Mouse (Mus musculus): ENCODE measurements around the gene Itga8. TPM values are rescaled to one million over a fixed set of nuclear protein-coding genes. Genes with fewer than 3 reads are reported as not detected.

Itga8 gene
- total RNA-seq, 1 experiment: 2.5 TPM

GRCm38 (mm10) chr2:12085492-12085891, 216.2 kb downstream of the Itga8 start:
- H3K9me3 ChIP-seq (ENCODE audit: control insufficient read depth, insufficient read depth, low read depth, low read length): no peaks in the 10 kb centered on the region
- H3K27ac ChIP-seq (ENCODE audit: insufficient read depth, low read depth, low read length, poor library complexity, severe bottlenecking): no peak overlapping the region
- H3K4me3 ChIP-seq (ENCODE audit: insufficient read depth in 1 of 2, low read depth in 1 of 2, low read length in 2 of 2, poor library complexity in 1 of 2, severe bottlenecking in 1 of 2): no peak overlapping the region
- TF ChIP-seq CHD2 (IDR thresholded peaks at IDR 0.05; ENCODE audit: low read depth, low read length) (no peak), ZNF384 (IDR thresholded peaks at IDR 0.05; ENCODE audit: low read depth, low read length) (no peak), MAFK (IDR thresholded peaks at IDR 0.05; ENCODE audit: insufficient read depth, low read depth, low read length) (no peak), ZC3H11A (IDR thresholded peaks at IDR 0.05; ENCODE audit: borderline replicate concordance, low read depth, low read length) (no peak), HCFC1 (IDR thresholded peaks at IDR 0.05; ENCODE audit: borderline replicate concordance, insufficient read depth, low read length) (no peak)
- DNase-seq (ENCODE audit: low read depth, low spot score): no peak
- no peaks in the 10 kb centered on the region for H3K36me3 ChIP-seq (ENCODE audit: control insufficient read depth, insufficient read depth, low read length, poor library complexity, severe bottlenecking)
- H3K4me1 ChIP-seq (ENCODE audit: control insufficient read depth in 2 of 2, insufficient read depth in 2 of 2, low read length in 2 of 2, poor library complexity in 1 of 2): no peaks in the 10 kb centered on the region
- H3K9ac ChIP-seq (ENCODE audit: insufficient read depth, low read depth, low read length, poor library complexity, severe bottlenecking): no peak overlapping the region
- in situ Hi-C loops (cut with MboI; ENCODE audit: low sequenced_read_pairs in 2 of 2, unreplicated experiment in 2 of 2): no loop called here

GRCm38 (mm10) chr2:12084341-12084740, 217.4 kb downstream of the Itga8 start:
- H3K27ac ChIP-seq (ENCODE audit: insufficient read depth, low read depth, low read length, poor library complexity, severe bottlenecking): no peak overlapping the region
- no peak overlapping the region for H3K9ac ChIP-seq (ENCODE audit: insufficient read depth, low read depth, low read length, poor library complexity, severe bottlenecking)
- no peak for TF ChIP-seq MAFK (IDR thresholded peaks at IDR 0.05; ENCODE audit: insufficient read depth, low read depth, low read length)
- no peak for TF ChIP-seq ZC3H11A (IDR thresholded peaks at IDR 0.05; ENCODE audit: borderline replicate concordance, low read depth, low read length)
- no peak for TF ChIP-seq ZNF384 (IDR thresholded peaks at IDR 0.05; ENCODE audit: low read depth, low read length)
- TF ChIP-seq HCFC1 (IDR thresholded peaks at IDR 0.05; ENCODE audit: borderline replicate concordance, insufficient read depth, low read length): no peak
- TF ChIP-seq CHD2 (IDR thresholded peaks at IDR 0.05; ENCODE audit: low read depth, low read length): no peak
- in situ Hi-C loops (cut with MboI; ENCODE audit: low sequenced_read_pairs in 2 of 2, unreplicated experiment in 2 of 2): no loop called here
- H3K36me3 ChIP-seq (ENCODE audit: control insufficient read depth, insufficient read depth, low read length, poor library complexity, severe bottlenecking): no peaks in the 10 kb centered on the region
- H3K4me1 ChIP-seq (ENCODE audit: control insufficient read depth in 2 of 2, insufficient read depth in 2 of 2, low read length in 2 of 2, poor library complexity in 1 of 2): no peaks in the 10 kb centered on the region
- no peak for DNase-seq (ENCODE audit: low read depth, low spot score)
- no peaks in the 10 kb centered on the region for H3K9me3 ChIP-seq (ENCODE audit: control insufficient read depth, insufficient read depth, low read depth, low read length)
- H3K4me3 ChIP-seq (ENCODE audit: insufficient read depth in 1 of 2, low read depth in 1 of 2, low read length in 2 of 2, poor library complexity in 1 of 2, severe bottlenecking in 1 of 2): no peak overlapping the region

GRCm38 (mm10) chr2:12077266-12077891, 224.3 kb downstream of the Itga8 start:
- H3K27ac ChIP-seq (ENCODE audit: insufficient read depth, low read depth, low read length, poor library complexity, severe bottlenecking): peak overlapping the region; percentile 73
- no peak for TF ChIP-seq HCFC1 (IDR thresholded peaks at IDR 0.05; ENCODE audit: borderline replicate concordance, insufficient read depth, low read length)
- TF ChIP-seq MAFK (IDR thresholded peaks at IDR 0.05; ENCODE audit: insufficient read depth, low read depth, low read length): peak; percentile 71
- no peak for TF ChIP-seq CHD2 (IDR thresholded peaks at IDR 0.05; ENCODE audit: low read depth, low read length)

GRCm38 (mm10) chr2:12065669-12066399, 235.9 kb downstream of the Itga8 start:
- no peak overlapping the region for H3K27ac ChIP-seq (ENCODE audit: insufficient read depth, low read depth, low read length, poor library complexity, severe bottlenecking)

More at GRCm38 (mm10) chr2:12077266-12077891, 224.3 kb downstream of the Itga8 start:
- no peak for DNase-seq (ENCODE audit: low read depth, low spot score)
- H3K9me3 ChIP-seq (ENCODE audit: control insufficient read depth, insufficient read depth, low read depth, low read length): no peaks in the 10 kb centered on the region
- no peak overlapping the region for H3K4me3 ChIP-seq (ENCODE audit: insufficient read depth in 1 of 2, low read depth in 1 of 2, low read length in 2 of 2, poor library complexity in 1 of 2, severe bottlenecking in 1 of 2)
- in situ Hi-C loops (cut with MboI; ENCODE audit: low sequenced_read_pairs in 2 of 2, unreplicated experiment in 2 of 2): no loop called here
- no peaks in the 10 kb centered on the region; a peak in 1 of 4 replicates for H3K4me1 ChIP-seq (ENCODE audit: control insufficient read depth in 2 of 2, insufficient read depth in 2 of 2, low read length in 2 of 2, poor library complexity in 1 of 2)
- H3K9ac ChIP-seq (ENCODE audit: insufficient read depth, low read depth, low read length, poor library complexity, severe bottlenecking): no peak overlapping the region
- H3K36me3 ChIP-seq (ENCODE audit: control insufficient read depth, insufficient read depth, low read length, poor library complexity, severe bottlenecking): no peaks in the 10 kb centered on the region

More at GRCm38 (mm10) chr2:12065669-12066399, 235.9 kb downstream of the Itga8 start:
- no peak for DNase-seq (ENCODE audit: low read depth, low spot score)
- Histone ChIP-seq H3K9ac (ENCODE audit: insufficient read depth, low read depth, low read length, poor library complexity, severe bottlenecking) (no peak overlapping the region), H3K36me3 (ENCODE audit: control insufficient read depth, insufficient read depth, low read length, poor library complexity, severe bottlenecking) (no peaks in the 10 kb centered on the region), H3K9me3 (ENCODE audit: control insufficient read depth, insufficient read depth, low read depth, low read length) (no peaks in the 10 kb centered on the region), H3K4me3 (ENCODE audit: insufficient read depth in 1 of 2, low read depth in 1 of 2, low read length in 2 of 2, poor library complexity in 1 of 2, severe bottlenecking in 1 of 2) (no peak overlapping the region), H3K4me1 (ENCODE audit: control insufficient read depth in 2 of 2, insufficient read depth in 2 of 2, low read length in 2 of 2, poor library complexity in 1 of 2) (no peaks in the 10 kb centered on the region)
- in situ Hi-C loops (cut with MboI; ENCODE audit: low sequenced_read_pairs in 2 of 2, unreplicated experiment in 2 of 2): no loop called here
- no peak for TF ChIP-seq MAFK (IDR thresholded peaks at IDR 0.05; ENCODE audit: insufficient read depth, low read depth, low read length)
- no peak for TF ChIP-seq HCFC1 (IDR thresholded peaks at IDR 0.05; ENCODE audit: borderline replicate concordance, insufficient read depth, low read length)
- TF ChIP-seq ZC3H11A (IDR thresholded peaks at IDR 0.05; ENCODE audit: borderline replicate concordance, low read depth, low read length): no peak
- no peak for TF ChIP-seq ZNF384 (IDR thresholded peaks at IDR 0.05; ENCODE audit: low read depth, low read length)
- TF ChIP-seq CHD2 (IDR thresholded peaks at IDR 0.05; ENCODE audit: low read depth, low read length): no peak

Data from ES-E14 (cell line).